Mouse (Mus musculus): ENCODE measurements around the gene Mmp23.

Mmp23 gene

GRCm38 (mm10) chr4:155601091-155601996 is 51.8 kb downstream of the Mmp23 start, which contains the start of gene Slc35e2:
Gene Slc35e2 (plus strand): TSS chr4:155601416.
- DNase-seq: peak; percentile 96

All from cerebellum, adult 9-10 months (tissue).